Mouse (Mus musculus) bone marrow, adult 2 months (tissue): ENCODE data around the gene Epha8.

Experiments used
- CTCF ChIP-seq: fragments of 200-500 bp; IDR thresholded peaks from 2 replicates; pipeline ENCODE4 v1.5.1; 2011; ENCODE audit warnings: low read length, control low read depth; ENCODE audit not compliant: control insufficient read depth, insufficient read depth
- POLR2A ChIP-seq: fragments of 200-500 bp; IDR thresholded peaks from 2 replicates; pipeline ENCODE4 v1.6.1; 2011; ENCODE audit warnings: low read depth, mild to moderate bottlenecking, control low read depth, low read length, borderline replicate concordance; ENCODE audit not compliant: control insufficient read depth

- TF ChIP-seq POLR2A (no peak), CTCF (no peak)
These were observed 51.7 kb downstream of the Epha8 start for GRCm38 (mm10) chr4:136904767-136905539.
